Mouse (Mus musculus) embryo, embryonic 10 days (tissue): ENCODE data around the gene Cox7b2.
"Not testable (repeated sequence)": the region's sequence is repeated elsewhere in the genome, so short reads cannot be mapped to it uniquely, and the experiment has no call there.

Source experiments
- DNase-seq: peaks from one replicate; pipeline ENCODE4 v3.0.0-alpha.2; 2015; ENCODE audit warnings: low spot score

Gene Cox7b2

GRCm38 (mm10) chr5:71548079-71548478 is at the start of gene Cox7b2:
Gene Cox7b2 (minus strand): TSS chr5:71548205.
- DNase-seq, result no peak

GRCm38 (mm10) chr5:71595321-71595720 is 47.3 kb upstream of the Cox7b2 start:
- DNase-seq, result no peak

DNA sequence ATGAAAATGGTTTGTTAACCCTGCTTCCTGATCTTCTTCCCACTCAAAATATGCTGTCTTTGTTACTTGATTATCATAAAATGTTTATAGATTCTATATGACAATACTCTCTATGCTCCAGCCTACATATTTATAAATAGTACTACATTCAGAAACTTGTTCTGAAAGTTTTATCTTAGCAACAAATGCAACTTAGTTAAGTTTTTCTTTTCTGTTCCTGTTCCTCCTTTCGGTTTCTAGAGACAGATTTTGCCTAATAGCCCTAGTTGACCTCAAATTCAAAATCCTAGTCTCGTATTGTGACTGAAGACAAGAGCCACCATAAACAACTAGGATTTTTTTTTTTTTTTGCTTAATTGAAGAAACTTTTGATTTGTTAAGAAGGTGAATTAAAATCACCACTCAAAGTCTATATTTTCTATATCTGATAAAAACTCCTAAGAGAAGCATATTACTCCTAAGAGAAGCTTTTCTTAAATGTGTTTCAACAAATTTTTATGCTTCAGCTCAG is 45.8 kb upstream of the Cox7b2 start:
- DNase-seq, result no peak

- no peak for DNase-seq
Observed at GRCm38 (mm10) chr5:71571646-71572237, 23.7 kb upstream of the Cox7b2 start.

DNA sequence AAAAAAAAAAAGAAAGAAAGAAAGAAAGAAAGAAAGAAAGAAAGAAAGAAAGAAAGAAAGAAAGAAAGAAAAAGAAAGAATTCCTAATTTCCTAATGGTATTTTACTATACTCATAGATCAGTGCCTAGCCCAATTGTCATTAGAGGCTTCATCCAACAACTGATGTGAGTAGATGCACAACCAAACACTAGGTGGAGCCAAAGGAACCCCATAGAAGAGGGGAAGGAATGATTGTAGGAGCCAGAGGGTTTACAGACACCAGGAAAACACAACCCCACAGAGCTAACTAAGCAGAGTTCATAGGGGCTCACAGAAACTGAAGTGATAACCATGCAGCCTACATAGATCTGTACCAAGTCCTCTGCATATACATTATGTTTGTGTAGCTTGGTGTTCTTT is 2.5 kb downstream of the Cox7b2 start:
- peak; percentile 34 for DNase-seq

- not testable (repeated sequence) for DNase-seq
Observed at GRCm38 (mm10) chr5:71525486-71525885, 22.5 kb downstream of the Cox7b2 start.

GRCm38 (mm10) chr5:71502058-71502678 is 45.8 kb downstream of the Cox7b2 start:
- DNase-seq, result peak; percentile 74

DNA sequence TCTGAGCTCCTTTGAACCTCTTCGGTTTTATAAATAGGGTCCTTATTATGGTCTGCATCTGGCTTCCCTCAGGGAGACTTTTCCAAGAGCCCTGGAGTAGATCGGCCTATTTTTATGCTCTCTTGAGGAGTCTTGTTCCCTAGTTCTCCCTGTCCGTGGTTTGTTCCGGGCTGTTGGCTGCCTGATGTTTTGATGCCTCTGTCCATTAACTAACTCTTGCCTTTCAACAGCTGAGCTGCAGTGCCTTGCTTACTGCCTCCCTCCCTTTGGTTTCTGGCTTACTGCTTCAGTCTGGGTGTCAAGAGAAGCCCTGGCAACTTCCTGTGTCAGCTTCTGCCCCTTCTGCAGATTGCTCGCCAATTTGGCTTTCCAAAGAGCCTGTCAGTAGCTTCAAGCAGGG is 52.4 kb downstream of the Cox7b2 start:
- no peak for DNase-seq

- no peak for DNase-seq
Observed at GRCm38 (mm10) chr5:71456957-71457356, 91.0 kb downstream of the Cox7b2 start.

DNA sequence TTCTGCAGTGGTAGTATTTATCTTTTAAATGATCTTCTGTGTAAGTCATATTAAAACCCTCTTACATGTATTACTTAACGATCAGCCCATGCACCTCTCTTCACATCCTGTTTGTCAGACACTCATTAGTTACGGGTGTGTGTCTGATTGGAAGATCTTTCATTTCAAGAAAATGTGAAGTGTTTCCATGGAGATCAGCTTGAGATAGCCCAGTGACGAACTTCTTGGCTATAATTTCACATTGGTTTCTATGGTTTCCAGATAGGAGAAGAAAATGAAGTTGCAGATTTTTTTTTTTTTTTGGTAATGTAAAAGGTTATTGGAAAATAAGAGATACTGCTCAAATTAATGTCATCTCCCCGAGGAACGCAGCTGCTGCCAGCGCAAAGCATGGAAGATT is 107.8 kb downstream of the Cox7b2 start:
- no peak for DNase-seq
